Mouse (Mus musculus): Measurements from ENCODE around the gene Tjap1. TPM values are rescaled to one million over a fixed set of nuclear protein-coding genes. Genes with fewer than 3 reads are reported as not detected.

The Tjap1 gene
- total RNA-seq (2021), result 10 to 100 TPM; 38.4 to 60.3 TPM
- long read RNA-seq, experiment 1, partial matches to known transcripts, result 2 of 43 reads
- long read RNA-seq, experiment 1, other reads (novel, unspliced or antisense), result 37 of 43 reads
- long read RNA-seq, experiment 2, partial matches to known transcripts, result 9 of 34 reads
- long read RNA-seq, experiment 2, other reads (novel, unspliced or antisense), result 22 of 34 reads

DNA sequence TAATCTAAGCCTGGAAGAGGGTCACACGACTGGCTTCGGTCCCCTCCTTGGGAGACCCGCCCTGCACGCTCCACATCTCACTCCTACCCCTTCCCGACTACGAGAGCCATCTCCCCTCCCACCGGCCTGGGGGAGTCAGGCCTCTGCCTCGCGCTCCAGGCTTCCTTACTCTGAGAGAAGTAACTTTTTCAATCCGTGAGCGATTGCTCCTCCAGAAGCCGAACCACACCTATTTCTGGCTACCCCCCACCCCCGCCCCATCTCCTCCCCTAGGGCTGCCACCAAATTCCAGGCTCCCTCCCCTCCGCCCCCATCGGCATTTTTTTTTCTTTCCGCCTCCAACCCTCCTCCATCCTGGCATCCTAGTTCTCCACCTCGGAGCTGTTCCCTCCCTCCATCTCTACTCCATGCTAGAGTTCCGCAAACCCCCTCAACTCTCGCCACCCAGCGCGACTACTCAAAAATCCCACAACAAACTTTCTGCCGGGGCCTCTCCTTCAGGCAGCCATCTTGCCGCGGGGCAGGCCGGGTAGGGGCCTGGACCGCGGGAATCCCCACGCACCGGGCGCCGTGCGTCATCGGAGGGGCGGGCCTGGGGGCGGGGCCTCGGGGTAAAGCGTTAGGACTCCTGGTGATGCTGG lies at the start of gene Tjap1:
Gene Tjap1, minus strand, starts transcription at position 544 of the 641 bp plus-strand sequence.
- DNase-seq (ENCODE audit: extremely low spot score in 1 of 2, low spot score in 2 of 2), result peak; percentile 82 to 86
- no peak for TF ChIP-seq CTCF (IDR thresholded peaks at IDR 0.05)
- H3K4me3 ChIP-seq, result peak within 1 kb of the TSS; percentile 72
- peak within 1 kb of the TSS; percentile 66 for H3K27ac ChIP-seq
- intact Hi-C loops (cut with DNase I), result loop anchor here (2.0 kb wide), 1 partner anchor 14 kb away; the partner anchor contains the start of gene Dlk2

DNA sequence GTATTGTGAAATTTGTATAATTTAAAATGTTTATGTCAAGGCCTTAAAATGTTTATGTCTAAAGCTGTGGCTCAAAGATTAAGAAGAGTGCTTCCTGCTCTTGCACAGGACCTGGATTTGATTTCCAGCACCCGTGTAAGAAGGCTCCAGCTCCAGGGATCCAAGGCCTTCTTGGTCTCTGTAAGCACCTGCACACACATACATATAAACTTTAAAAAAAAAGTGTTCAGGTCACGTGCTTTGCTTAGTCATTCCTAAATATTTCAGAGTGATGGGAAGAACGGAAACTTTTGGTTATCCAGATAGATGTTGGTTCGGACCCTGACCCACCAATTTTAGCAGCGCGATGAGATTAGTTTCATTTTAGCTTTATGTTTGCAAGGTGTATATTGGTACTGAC lies 45.9 kb upstream of the Tjap1 start:
- H3K4me3 ChIP-seq, result peak overlapping the region; percentile 75; the same call in 1 of the 2 replicates
- no peak for TF ChIP-seq CTCF (IDR thresholded peaks at IDR 0.05)
- H3K27ac ChIP-seq, result peak overlapping the region; percentile 94
- intact Hi-C loops (cut with DNase I), result loop anchor here (1.0 kb wide), 2 partner anchors 47 to 55 kb away; partner anchors contain the start of gene Zfp318
- no peak for DNase-seq (ENCODE audit: extremely low spot score in 1 of 2, low spot score in 2 of 2)

DNA sequence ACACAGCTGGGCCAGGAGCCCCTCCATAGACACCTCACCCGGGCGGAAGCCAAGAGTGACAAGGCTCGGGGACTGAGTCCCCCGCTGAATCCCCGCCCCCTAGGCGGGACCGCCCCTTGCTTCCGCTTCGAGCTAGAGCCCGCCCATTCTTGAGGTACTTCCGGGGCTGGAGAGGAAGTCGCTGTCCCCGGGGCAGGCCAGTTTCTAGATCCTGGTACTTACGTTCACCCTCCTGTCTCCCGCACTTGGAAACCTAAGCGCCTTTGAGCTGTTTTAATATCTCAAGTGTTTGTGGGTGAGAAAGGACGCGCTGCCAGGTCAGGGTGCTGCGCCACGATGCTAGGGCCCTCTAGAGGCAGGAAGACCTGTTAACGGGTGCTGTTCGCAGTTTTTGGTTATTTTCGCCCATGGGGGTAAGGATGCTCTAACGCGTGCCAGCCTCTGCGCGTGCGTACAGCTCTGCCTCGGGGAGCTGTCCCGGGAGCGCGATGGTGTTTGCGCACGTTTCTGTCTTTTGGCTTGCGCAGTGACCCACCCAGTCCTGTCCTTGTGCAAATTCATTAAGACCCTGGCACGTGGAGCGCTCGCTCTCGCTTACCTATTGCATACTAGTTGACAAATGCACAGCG lies 45.2 kb upstream of the Tjap1 start, which contains the start of gene Abcc10:
Gene Abcc10, minus strand, starts transcription at position 447 of the 629 bp plus-strand sequence.
- intact Hi-C loops (cut with DNase I), result loop anchor here (1.0 kb wide), 2 partner anchors 47 to 55 kb away; partner anchors contain the start of gene Zfp318
- DNase-seq (ENCODE audit: extremely low spot score in 1 of 2, low spot score in 2 of 2), result peak; percentile 91 to 94
- H3K4me3 ChIP-seq, result peak within 1 kb of the TSS; percentile 75
- TF ChIP-seq CTCF (IDR thresholded peaks at IDR 0.05), result peak; percentile 46
- peak within 1 kb of the TSS; percentile 94 for H3K27ac ChIP-seq

DNA sequence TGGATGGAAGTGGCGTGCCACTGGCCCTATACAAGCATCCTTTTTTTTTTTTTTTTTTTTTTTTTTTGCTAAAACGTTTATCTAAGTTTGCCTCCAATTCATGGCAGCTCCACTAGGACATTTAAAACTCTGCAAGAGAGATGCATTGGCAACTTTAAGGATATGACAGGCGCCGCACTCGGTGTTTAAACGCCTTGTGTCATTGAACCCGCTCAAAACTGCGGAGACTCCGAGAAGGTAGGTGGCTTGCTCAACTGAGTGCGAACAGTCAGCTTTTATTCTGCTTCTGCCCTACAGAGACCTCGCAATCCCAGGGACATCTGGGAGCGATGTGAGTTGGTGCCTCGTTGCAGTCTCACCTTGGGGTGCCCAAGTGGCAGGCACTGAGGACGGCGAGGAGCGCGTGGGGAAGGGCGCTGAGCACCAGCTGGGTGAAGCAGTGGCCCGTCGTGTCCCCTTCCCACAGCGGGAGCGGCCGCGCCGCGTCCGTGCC lies 44.6 kb upstream of the Tjap1 start:
- DNase-seq (ENCODE audit: extremely low spot score in 1 of 2, low spot score in 2 of 2), result no peak
- peak overlapping the region; percentile 94 for H3K27ac ChIP-seq
- no peak; the same call in 1 of the 2 replicates for TF ChIP-seq CTCF (IDR thresholded peaks at IDR 0.05)
- H3K4me3 ChIP-seq, result peak overlapping the region; percentile 75
- intact Hi-C loops (cut with DNase I), result no loop called here

DNA sequence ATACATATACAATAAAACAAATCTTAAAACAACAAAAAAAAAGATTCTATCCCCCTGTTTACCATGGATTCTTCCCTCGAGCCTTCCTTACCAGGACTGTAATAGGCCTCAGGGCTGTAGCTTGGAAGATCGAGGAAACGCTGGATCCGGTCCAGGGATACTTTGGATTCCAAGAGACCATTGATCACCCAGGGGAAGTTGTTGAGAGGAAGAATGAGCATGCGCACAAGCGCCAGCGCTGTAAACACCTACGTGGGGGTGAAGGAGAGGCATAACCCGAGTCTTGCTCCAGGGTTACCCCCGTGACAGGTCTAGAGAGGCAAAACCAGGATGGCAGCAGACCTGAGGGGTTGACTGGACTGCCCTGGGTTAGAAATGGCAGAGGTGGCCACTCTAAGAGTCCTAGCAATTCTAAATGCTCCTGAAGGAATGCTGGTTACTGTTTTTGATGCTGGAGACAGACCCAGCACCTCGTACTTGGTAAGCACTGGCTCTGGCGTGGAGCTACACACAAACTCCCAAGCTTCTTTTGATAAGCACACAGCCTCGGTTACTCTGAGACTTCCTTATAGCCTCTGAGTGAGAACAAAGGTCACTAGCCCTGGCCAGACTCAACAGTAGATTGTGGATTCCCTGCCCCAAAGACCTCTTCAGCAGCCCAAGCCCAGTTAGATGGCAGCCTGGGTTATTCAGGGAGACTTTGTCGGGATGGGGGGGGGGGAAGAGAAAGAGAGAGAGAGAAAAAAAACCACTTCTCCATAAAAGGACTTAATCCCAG lies 39.4 kb upstream of the Tjap1 start:
- DNase-seq (ENCODE audit: extremely low spot score in 1 of 2, low spot score in 2 of 2), result no peak
- no peak for TF ChIP-seq CTCF (IDR thresholded peaks at IDR 0.05)
- Histone ChIP-seq H3K27ac (no peak overlapping the region), H3K4me3 (no peak overlapping the region)
- intact Hi-C loops (cut with DNase I), result no loop called here

DNA sequence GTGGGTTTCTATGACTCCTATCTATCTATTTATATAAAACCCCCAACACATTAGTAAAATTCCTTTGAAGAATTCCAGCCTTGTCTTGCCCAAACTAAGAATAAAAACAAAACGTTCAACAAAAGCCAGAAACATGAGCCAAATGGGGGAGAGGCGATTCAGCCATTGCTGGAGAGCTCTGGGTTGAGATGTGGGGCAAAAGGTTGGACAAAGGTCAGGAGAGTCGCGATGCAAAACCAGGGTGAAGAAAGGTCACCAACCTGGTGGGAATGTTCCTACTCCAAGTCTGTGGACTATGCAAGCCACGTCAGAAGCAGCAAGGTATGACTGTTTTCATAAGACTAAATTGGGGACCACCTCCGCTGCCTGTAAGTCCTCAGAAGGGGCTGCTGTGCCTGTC lies 37.7 kb upstream of the Tjap1 start:
- Histone ChIP-seq H3K27ac (no peak overlapping the region), H3K4me3 (no peak overlapping the region)
- TF ChIP-seq CTCF (IDR thresholded peaks at IDR 0.05), result no peak
- intact Hi-C loops (cut with DNase I), result no loop called here
- DNase-seq (ENCODE audit: extremely low spot score in 1 of 2, low spot score in 2 of 2), result no peak

DNA sequence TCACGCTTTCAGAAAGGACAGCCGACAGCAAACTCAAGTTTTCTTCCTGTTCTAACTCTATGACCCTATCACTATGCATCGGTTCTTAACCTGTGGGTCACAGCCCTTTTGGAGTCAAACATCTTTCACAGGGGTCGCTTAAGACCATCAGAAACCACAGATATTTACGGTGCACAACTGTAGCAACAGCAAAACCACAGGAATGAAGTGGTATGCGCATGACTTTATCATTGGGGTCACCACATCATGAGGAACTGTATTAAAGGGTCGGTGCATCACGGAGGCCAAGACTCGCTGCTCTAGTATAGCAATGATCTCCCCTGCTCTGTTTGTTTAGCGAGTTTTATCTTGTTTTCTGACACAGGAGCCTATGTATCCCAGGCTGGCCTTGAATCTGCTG lies 33.0 kb upstream of the Tjap1 start:
- no peak overlapping the region for H3K27ac ChIP-seq
- DNase-seq (ENCODE audit: extremely low spot score in 1 of 2, low spot score in 2 of 2), result no peak
- H3K4me3 ChIP-seq, result no peak overlapping the region
- intact Hi-C loops (cut with DNase I), result no loop called here
- no peak for TF ChIP-seq CTCF (IDR thresholded peaks at IDR 0.05)

DNA sequence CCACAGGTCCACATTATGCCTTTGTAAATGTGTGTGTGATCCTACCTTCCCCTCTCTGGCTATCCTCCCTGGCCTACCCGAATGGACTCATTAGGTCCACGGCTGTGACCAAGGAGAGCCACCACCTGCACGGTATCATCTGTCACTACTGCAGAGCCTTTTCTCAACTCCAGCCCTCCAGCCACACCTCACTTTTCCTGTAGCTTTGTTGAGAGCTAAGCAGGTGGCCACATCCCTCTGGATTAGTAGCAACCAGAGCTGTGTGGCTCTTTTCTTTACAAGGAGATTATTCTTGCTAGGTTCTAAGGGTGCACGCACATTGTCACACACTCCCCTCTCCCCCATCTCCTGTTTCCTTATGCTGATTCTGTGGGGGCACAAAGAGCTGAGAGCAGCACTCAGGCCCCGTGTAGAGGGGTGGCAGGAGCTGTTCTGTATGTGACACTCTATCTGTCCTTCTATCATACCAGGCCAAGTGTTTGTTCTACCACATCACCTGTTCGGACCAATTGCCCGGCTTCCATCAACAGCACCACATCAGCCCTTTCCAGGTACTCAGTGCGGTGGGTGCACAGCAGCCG lies 30.4 kb upstream of the Tjap1 start:
- no peak for TF ChIP-seq CTCF (IDR thresholded peaks at IDR 0.05)
- Histone ChIP-seq H3K27ac (no peak overlapping the region), H3K4me3 (no peak overlapping the region)
- intact Hi-C loops (cut with DNase I), result no loop called here
- no peak for DNase-seq (ENCODE audit: extremely low spot score in 1 of 2, low spot score in 2 of 2)

- no peak overlapping the region for H3K27ac ChIP-seq
These were observed 27.7 kb upstream of the Tjap1 start for GRCm38 (mm10) chr17:46310515-46310914.

GRCm38 (mm10) chr17:46309835-46310234 lies 27.0 kb upstream of the Tjap1 start:
- H3K27ac ChIP-seq, result no peak overlapping the region
- intact Hi-C loops (cut with DNase I), result no loop called here
- no peak overlapping the region for H3K4me3 ChIP-seq
- DNase-seq (ENCODE audit: extremely low spot score in 1 of 2, low spot score in 2 of 2), result no peak
- TF ChIP-seq CTCF (IDR thresholded peaks at IDR 0.05), result no peak

More at GRCm38 (mm10) chr17:46310515-46310914, 27.7 kb upstream of the Tjap1 start:
- H3K4me3 ChIP-seq, result no peak overlapping the region
- no peak for DNase-seq (ENCODE audit: extremely low spot score in 1 of 2, low spot score in 2 of 2)
- no peak for TF ChIP-seq CTCF (IDR thresholded peaks at IDR 0.05)
- intact Hi-C loops (cut with DNase I), result no loop called here

DNA sequence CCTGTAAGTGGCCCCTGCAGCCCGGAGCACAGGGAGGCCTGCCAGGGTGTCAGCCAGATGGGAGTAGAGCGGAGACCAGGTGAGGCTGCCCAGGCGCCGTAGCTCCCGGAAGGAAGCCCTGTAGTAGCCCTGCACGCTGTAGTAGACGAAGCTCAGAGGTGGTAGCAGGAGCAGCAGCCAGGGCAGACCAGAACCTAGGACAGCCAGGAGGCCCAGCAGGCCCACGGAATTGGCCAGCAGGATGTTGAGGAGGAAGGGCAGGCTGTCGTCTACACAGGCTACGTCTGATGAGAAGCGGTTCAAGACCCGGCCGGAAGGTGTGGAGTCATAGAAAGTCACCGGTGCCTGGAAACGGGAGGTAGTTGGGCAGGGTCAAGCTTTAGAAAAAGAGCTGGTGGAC lies 24.1 kb upstream of the Tjap1 start:
- no peak overlapping the region for H3K4me3 ChIP-seq
- no peak for TF ChIP-seq CTCF (IDR thresholded peaks at IDR 0.05)
- H3K27ac ChIP-seq, result no peak overlapping the region
- intact Hi-C loops (cut with DNase I), result no loop called here
- DNase-seq (ENCODE audit: extremely low spot score in 1 of 2, low spot score in 2 of 2), result no peak
